Mouse (Mus musculus) hindbrain, embryonic 10.5 days (tissue): ENCODE results near the gene Eif4a3. TPM values are rescaled to one million over a fixed set of nuclear protein-coding genes. Genes with fewer than 3 reads are reported as not detected.

Experiments used
- DNase-seq: peaks from one replicate; pipeline ENCODE4 v3.0.0-alpha.2; 2017; ENCODE audit warnings: low spot score
- H3K27ac ChIP-seq: fragments of 300-500 bp; sonication (generic); 2 replicates; pipeline ENCODE4 v1.5.1; 2016; ENCODE audit warnings: mild to moderate bottlenecking, moderate library complexity
- H3K27me3 ChIP-seq: fragments of 300-500 bp; sonication (generic); 2 replicates; pipeline ENCODE4 v1.6.1; 2016; ENCODE audit warnings: mild to moderate bottlenecking; ENCODE audit not compliant: poor library complexity, insufficient read depth, severe bottlenecking
- H3K36me3 ChIP-seq: fragments of 300-500 bp; sonication (generic); 2 replicates; pipeline ENCODE4 v1.6.1; 2016; ENCODE audit warnings: mild to moderate bottlenecking, moderate library complexity
- H3K4me1 ChIP-seq: fragments of 300-500 bp; sonication (generic); replicated peaks from 2 replicates; pipeline ENCODE4 v1.6.1; 2016; ENCODE audit warnings: mild to moderate bottlenecking
- H3K4me3 ChIP-seq: fragments of 300-500 bp; sonication (generic); 2 replicates; pipeline ENCODE4 v1.5.1; 2016; ENCODE audit warnings: mild to moderate bottlenecking, moderate library complexity
- H3K9me3 ChIP-seq: fragments of 300-500 bp; sonication (generic); 2 replicates; pipeline ENCODE4 v1.6.1; 2016; ENCODE audit warnings: mild to moderate bottlenecking, moderate library complexity
- WGBS: fragments of 180-500 bp; shearing (Covaris S2); methylation state at CpG from one replicate; pipeline ENCODE4 v1.1.7; 2016; 5-methylcytosine and 5-hydroxymethylcytosine counted together
- polyA plus RNA-seq: library from polyadenylated mRNA; unstranded; fragments of >200 nt; fragmentation: Nextera tagmentation; extraction: Ambion mirVana; gene quantifications from 2 replicates; pipeline ENCODE4 v1.2.1, GENCODE M21; 2016

Eif4a3 gene
- 458 and 477 TPM in 2 replicates for polyA plus RNA-seq

GRCm38 (mm10) chr11:119299391-119300245 is at the start of gene Eif4a3:
Eif4a3 (minus strand) TSS chr11:119300089.
- Histone ChIP-seq H3K9me3 (no peaks in the 10 kb centered on the region), H3K36me3 (peaks cover 39% of the 10 kb centered on the region), H3K4me1 (peaks cover 26% of the 10 kb centered on the region), H3K4me3 (peak within 1 kb of the TSS; percentile 98), H3K27ac (peak within 1 kb of the TSS; percentile 97), H3K27me3 (peaks cover 8% of the 10 kb centered on the region; the same call in 1 of the 2 replicates)
- under 1% methylated on average over 89 of the region's 89 CpGs for WGBS
- DNase-seq, result peak; percentile 98

DNA sequence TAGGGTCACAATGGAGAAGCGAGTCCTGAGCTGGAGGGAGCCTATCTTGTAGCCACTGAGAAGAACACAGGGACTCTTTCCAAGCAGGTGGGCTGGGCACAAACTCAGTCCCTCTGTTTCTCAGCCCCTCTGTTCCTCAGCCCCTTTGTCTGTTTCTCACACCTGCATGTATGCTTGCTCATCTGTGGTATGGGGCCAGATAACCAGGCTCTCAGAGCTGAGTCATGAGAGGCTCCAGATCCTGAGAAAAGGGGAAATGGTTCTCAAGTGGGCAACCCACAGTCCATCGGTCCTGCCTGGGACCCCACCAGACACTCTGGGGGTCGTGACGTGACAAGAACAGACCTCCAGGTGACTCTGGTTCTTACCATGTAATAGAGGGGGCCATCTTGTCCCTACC is 47.2 kb upstream of the Eif4a3 start:
- Histone ChIP-seq H3K4me3 (no peak overlapping the region), H3K4me1 (peaks cover 3% of the 10 kb centered on the region; the same call in 1 of the 2 replicates), H3K9me3 (no peaks in the 10 kb centered on the region), H3K27ac (no peak overlapping the region), H3K27me3 (no peaks in the 10 kb centered on the region), H3K36me3 (peaks cover 40% of the 10 kb centered on the region)
- DNase-seq, result no peak
- WGBS, result 94% methylated on average over 4 of the region's 4 CpGs

- no peaks in the 10 kb centered on the region for H3K27me3 ChIP-seq
- H3K36me3 ChIP-seq, result peaks cover 30% of the 10 kb centered on the region
- WGBS, result 76% methylated on average over 6 of the region's 6 CpGs
- H3K4me1 ChIP-seq, result peaks cover 5% of the 10 kb centered on the region; the same call in 1 of the 2 replicates
- no peaks in the 10 kb centered on the region for H3K9me3 ChIP-seq
- DNase-seq, result no peak
- no peak overlapping the region for H3K4me3 ChIP-seq
- no peak overlapping the region for H3K27ac ChIP-seq
These were observed 45.0 kb upstream of the Eif4a3 start for GRCm38 (mm10) chr11:119344865-119345264.

DNA sequence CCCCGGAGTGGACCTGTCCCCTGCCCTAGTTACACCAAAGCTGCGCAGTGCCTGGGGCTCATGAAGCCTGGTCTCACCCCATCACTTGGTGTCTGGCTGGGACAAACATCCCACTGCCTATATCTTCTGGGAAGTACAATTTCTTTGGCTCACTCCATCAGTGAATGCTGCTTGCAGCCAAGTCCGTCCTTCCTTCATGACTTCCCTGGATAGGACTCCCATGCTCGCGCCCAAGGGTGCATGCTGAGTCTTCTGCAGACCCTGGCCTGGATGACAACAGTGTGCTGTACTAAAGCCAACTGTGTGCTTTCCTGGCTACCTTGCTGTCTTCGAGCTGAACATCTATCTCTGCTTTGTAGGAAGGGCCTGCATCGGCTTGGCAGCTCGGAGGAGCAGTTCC is 44.3 kb upstream of the Eif4a3 start:
- H3K36me3 ChIP-seq, result peaks cover 30% of the 10 kb centered on the region
- H3K9me3 ChIP-seq, result no peaks in the 10 kb centered on the region
- no peaks in the 10 kb centered on the region for H3K27me3 ChIP-seq
- no peak for DNase-seq
- WGBS, result 91% methylated on average over 8 of the region's 8 CpGs
- no peak overlapping the region for H3K27ac ChIP-seq
- H3K4me1 ChIP-seq, result peaks cover 9% of the 10 kb centered on the region
- no peak overlapping the region for H3K4me3 ChIP-seq

DNA sequence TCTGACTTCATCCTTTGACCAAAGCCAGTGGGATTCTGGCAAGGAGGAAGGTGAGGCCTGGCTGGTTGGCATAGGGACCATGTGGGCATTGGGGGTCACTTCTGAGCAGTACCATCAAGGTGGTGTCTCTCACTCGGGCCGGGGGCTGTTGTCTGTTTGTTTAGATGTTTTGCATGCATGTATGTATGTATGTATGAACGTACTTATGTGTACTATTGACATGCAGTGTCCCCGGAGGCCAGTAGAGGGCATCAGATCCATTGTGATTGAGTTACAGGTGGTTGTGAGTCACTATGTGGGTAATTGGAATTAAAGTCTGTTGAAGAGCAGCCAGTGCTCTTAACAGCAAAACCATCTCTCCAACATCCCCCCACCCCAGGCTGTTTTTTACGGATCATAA is 39.7 kb upstream of the Eif4a3 start:
- H3K27ac ChIP-seq, result no peak overlapping the region
- 0 out of 2 replicates have a peak, but pooled peaks cover 4% of the 10 kb centered on the region for H3K27me3 ChIP-seq
- 6% methylated on average over 5 of the region's 5 CpGs for WGBS
- no peaks in the 10 kb centered on the region for H3K9me3 ChIP-seq
- DNase-seq, result peak; percentile 82
- no peak overlapping the region for H3K4me3 ChIP-seq
- H3K36me3 ChIP-seq, result no peaks in the 10 kb centered on the region
- H3K4me1 ChIP-seq, result peaks cover 14% of the 10 kb centered on the region

- Histone ChIP-seq H3K36me3 (no peaks in the 10 kb centered on the region), H3K27me3 (0 out of 2 replicates have a peak, but pooled peaks cover 4% of the 10 kb centered on the region), H3K4me3 (no peak overlapping the region), H3K27ac (0 out of 2 replicates have a peak overlapping the region, but pooled peaks have one; percentile 2), H3K4me1 (peaks cover 14% of the 10 kb centered on the region), H3K9me3 (no peaks in the 10 kb centered on the region)
- 52% methylated on average over 5 of the region's 5 CpGs for WGBS
- DNase-seq, result no peak
These were observed 39.3 kb upstream of the Eif4a3 start for GRCm38 (mm10) chr11:119339179-119339578.

DNA sequence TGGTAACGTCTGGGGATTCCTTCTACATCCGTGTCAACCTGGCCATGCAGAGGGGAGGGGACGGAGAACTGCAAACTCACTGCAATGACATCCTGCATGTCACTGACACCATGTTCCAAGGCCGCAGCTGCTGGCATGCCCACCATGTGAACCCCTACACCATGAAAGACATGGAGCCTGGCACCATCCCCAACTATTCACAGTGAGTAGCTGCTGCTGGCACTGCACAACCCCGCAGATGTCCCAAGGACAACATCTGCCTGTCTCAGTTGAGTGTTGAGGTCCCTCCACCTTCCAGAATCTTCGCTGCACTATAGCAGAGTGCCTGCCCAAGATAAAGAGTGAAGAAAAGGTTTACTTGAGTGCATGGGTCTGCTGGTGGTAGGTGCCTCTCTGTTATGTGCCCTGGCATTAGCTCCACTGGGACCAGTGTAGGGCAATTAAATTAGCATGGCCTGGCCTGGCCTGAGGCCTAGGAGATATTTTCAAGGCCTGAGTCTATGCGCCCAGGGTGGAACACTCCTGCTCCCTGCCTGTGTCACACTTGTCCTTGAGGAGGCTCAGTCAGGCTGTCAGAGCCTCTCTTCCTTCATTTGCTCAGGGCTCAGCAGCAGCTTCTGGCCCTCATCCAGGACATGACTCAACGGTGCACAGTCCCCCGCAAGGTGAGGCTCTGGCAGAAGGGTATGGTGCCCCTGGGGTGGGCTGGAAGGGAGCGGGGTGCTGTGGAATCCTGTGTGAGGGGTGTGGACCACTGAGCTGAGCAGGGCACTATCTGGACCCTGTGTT is 38.6 kb upstream of the Eif4a3 start:
- Histone ChIP-seq H3K27ac (no peak overlapping the region), H3K4me3 (no peak overlapping the region), H3K4me1 (peaks cover 14% of the 10 kb centered on the region), H3K36me3 (no peaks in the 10 kb centered on the region), H3K9me3 (no peaks in the 10 kb centered on the region), H3K27me3 (0 out of 2 replicates have a peak, but pooled peaks cover 4% of the 10 kb centered on the region)
- DNase-seq, result no peak
- 86% methylated on average over 10 of the region's 10 CpGs for WGBS

DNA sequence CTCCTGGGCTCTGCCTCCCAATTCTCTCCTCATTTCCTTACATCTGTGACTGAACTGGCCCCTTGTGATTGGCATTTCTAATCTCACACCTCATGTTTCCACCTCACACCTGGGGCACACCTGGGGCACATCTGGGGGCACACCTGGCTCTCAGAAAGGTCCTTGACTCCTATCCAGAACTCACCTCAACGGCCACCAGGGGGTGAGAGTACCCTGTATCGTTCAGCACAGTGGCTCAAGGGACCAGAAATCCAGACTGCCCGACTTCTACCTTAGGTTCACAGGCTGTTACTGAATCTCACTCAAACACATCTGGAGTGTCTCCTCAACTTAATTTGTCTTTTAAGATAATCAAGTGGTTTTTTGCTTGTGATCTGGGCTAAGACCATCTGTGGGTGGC is 32.1 kb upstream of the Eif4a3 start:
- 56% methylated on average over 3 of the region's 3 CpGs for WGBS
- Histone ChIP-seq H3K27ac (no peak overlapping the region), H3K36me3 (no peaks in the 10 kb centered on the region), H3K9me3 (no peaks in the 10 kb centered on the region), H3K27me3 (peaks cover 20% of the 10 kb centered on the region), H3K4me1 (peaks cover 6% of the 10 kb centered on the region; the same call in 1 of the 2 replicates), H3K4me3 (no peak overlapping the region)
- no peak for DNase-seq

DNA sequence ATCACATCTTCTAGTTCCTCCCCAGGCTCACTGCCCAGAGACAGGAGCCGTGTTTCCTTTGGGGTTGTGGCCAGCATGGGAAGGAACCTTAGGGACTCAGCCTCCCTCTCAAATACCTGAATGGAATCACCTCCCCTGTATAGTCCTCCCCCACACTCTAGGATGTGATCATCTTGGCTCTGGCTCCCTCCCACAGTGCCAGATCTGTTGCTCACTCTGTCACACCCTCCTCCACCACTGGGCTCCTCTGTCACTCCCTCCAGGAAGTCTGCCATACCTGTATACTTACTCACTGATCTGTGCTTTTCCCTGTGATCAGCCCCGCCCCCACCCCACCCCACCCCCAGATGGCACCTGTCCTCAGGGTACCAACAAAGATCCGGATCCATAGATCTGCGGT is 30.7 kb upstream of the Eif4a3 start:
- DNase-seq, result no peak
- Histone ChIP-seq H3K27me3 (peaks cover 16% of the 10 kb centered on the region), H3K4me1 (peaks cover 6% of the 10 kb centered on the region; the same call in 1 of the 2 replicates), H3K9me3 (no peaks in the 10 kb centered on the region), H3K36me3 (no peaks in the 10 kb centered on the region), H3K27ac (no peak overlapping the region), H3K4me3 (no peak overlapping the region)
- WGBS, result 65% methylated on average over 4 of the region's 4 CpGs

- 94% methylated on average over 1 of the region's 1 CpGs for WGBS
- DNase-seq, result no peak
- H3K4me1 ChIP-seq, result no peaks in the 10 kb centered on the region
- no peak overlapping the region for H3K4me3 ChIP-seq
- H3K27me3 ChIP-seq, result peaks cover 4% of the 10 kb centered on the region; the same call in 1 of the 2 replicates
- H3K36me3 ChIP-seq, result no peaks in the 10 kb centered on the region
- H3K27ac ChIP-seq, result no peak overlapping the region
- H3K9me3 ChIP-seq, result peaks cover 7% of the 10 kb centered on the region
These were observed 25.2 kb upstream of the Eif4a3 start for GRCm38 (mm10) chr11:119325068-119325467.

GRCm38 (mm10) chr11:119322521-119322920 is 22.6 kb upstream of the Eif4a3 start:
- Histone ChIP-seq H3K27me3 (no peaks in the 10 kb centered on the region), H3K36me3 (no peaks in the 10 kb centered on the region), H3K9me3 (peaks cover 7% of the 10 kb centered on the region), H3K4me3 (no peak overlapping the region), H3K4me1 (no peaks in the 10 kb centered on the region), H3K27ac (no peak overlapping the region)
- 81% methylated on average over 13 of the region's 13 CpGs for WGBS
- DNase-seq, result no peak

- DNase-seq, result no peak
- WGBS, result 84% methylated on average over 4 of the region's 4 CpGs
- H3K36me3 ChIP-seq, result no peaks in the 10 kb centered on the region
- peaks cover 3% of the 10 kb centered on the region; the same call in 1 of the 2 replicates for H3K27me3 ChIP-seq
- no peak overlapping the region for H3K4me3 ChIP-seq
- no peaks in the 10 kb centered on the region for H3K4me1 ChIP-seq
- no peaks in the 10 kb centered on the region for H3K9me3 ChIP-seq
- no peak overlapping the region for H3K27ac ChIP-seq
These were observed 16.8 kb upstream of the Eif4a3 start for GRCm38 (mm10) chr11:119316720-119317119.
